Mouse (Mus musculus) limb, embryonic 10.5 days (tissue): ENCODE results near the gene Gm3776. TPM values are rescaled to one million over a fixed set of nuclear protein-coding genes. Genes with fewer than 3 reads are reported as not detected.
"Not testable (repeated sequence)": the region's sequence is repeated elsewhere in the genome, so short reads cannot be mapped to it uniquely, and the experiment has no call there.

ENCODE experiments used
- DNase-seq: peaks from one replicate; pipeline ENCODE4 v3.0.0-alpha.2; 2017; ENCODE audit warnings: low spot score
- H3K27ac ChIP-seq: fragments of 300-500 bp; sonication (generic); 2 replicates; pipeline ENCODE4 v1.5.1; 2016; ENCODE audit warnings: mild to moderate bottlenecking
- H3K27me3 ChIP-seq: fragments of 300-500 bp; sonication (generic); 2 replicates; pipeline ENCODE4 v1.6.1; 2016; ENCODE audit warnings: low read depth, mild to moderate bottlenecking; ENCODE audit not compliant: poor library complexity, severe bottlenecking
- H3K36me3 ChIP-seq: fragments of 300-500 bp; sonication (generic); 2 replicates; pipeline ENCODE4 v1.6.1; 2016; ENCODE audit warnings: mild to moderate bottlenecking, moderate library complexity
- H3K4me1 ChIP-seq: fragments of 300-500 bp; sonication (generic); 2 replicates; pipeline ENCODE4 v1.6.1; 2016
- H3K4me3 ChIP-seq: fragments of 300-500 bp; sonication (generic); 2 replicates; pipeline ENCODE4 v1.5.1; 2016; ENCODE audit warnings: mild to moderate bottlenecking, moderate library complexity
- H3K9me3 ChIP-seq: fragments of 300-500 bp; sonication (generic); replicated peaks from 2 replicates; pipeline ENCODE4 v1.6.1; 2016; ENCODE audit warnings: mild to moderate bottlenecking
- WGBS: fragments of 180-500 bp; shearing (Covaris S2); methylation state at CpG from one replicate; pipeline ENCODE4 v1.1.7; 2016; 5-methylcytosine and 5-hydroxymethylcytosine counted together
- polyA plus RNA-seq: library from polyadenylated mRNA; unstranded; fragments of >200 nt; fragmentation: Nextera tagmentation; extraction: Ambion mirVana; gene quantifications from 2 replicates; pipeline ENCODE4 v1.2.1, GENCODE M21; 2016

Gm3776 gene
- polyA plus RNA-seq, 1 experiment from 2014 or later: not detected

- H3K27ac ChIP-seq, H3K4me1 ChIP-seq, H3K4me3 ChIP-seq, H3K9me3 ChIP-seq, H3K27me3 ChIP-seq, DNase-seq, H3K36me3 ChIP-seq: not testable (repeated sequence)
- 72% methylated on average over 1 of the region's 1 CpGs for WGBS
These were observed 42.2 kb downstream of the Gm3776 start for GRCm38 (mm10) chr9:78299143-78299542.

GRCm38 (mm10) chr9:78308122-78308521 lies 51.2 kb downstream of the Gm3776 start:
- not testable (repeated sequence) for H3K4me3 ChIP-seq, H3K36me3 ChIP-seq, H3K27me3 ChIP-seq, H3K4me1 ChIP-seq, DNase-seq, H3K9me3 ChIP-seq, H3K27ac ChIP-seq
- 88% methylated on average over 3 of the region's 3 CpGs for WGBS

GRCm38 (mm10) chr9:78314696-78315095 lies 57.8 kb downstream of the Gm3776 start, which contains the start of gene Omt2a:
Gene Omt2a, minus strand, starts transcription at chr9:78314796.
- Histone ChIP-seq H3K27me3 (no peaks in the 10 kb centered on the region), H3K36me3 (no peaks in the 10 kb centered on the region), H3K9me3 (no peaks in the 10 kb centered on the region), H3K4me1 (no peaks in the 10 kb centered on the region), H3K27ac (no peak within 1 kb of the TSS), H3K4me3 (no peak within 1 kb of the TSS)
- WGBS: 87% methylated on average over 2 of the region's 2 CpGs
- no peak for DNase-seq

Other genes with a start within 250 kb of the Gm3776 start
- gene Gcm1, start 205.2 kb upstream of the Gm3776 start, polyA plus RNA-seq: not detected in 2 replicates
- gene Fbxo9, start 148.1 kb upstream of the Gm3776 start, polyA plus RNA-seq: 22.2 and 25.5 TPM in 2 replicates
- gene Ick, start 147.9 kb upstream of the Gm3776 start, polyA plus RNA-seq: 46.7 and 47.4 TPM in 2 replicates
- 89.0 and 114 TPM in 2 replicates for gene Gsta4, start 74.4 kb upstream of the Gm3776 start, polyA plus RNA-seq
- not detected in 2 replicates for gene Gsta1, start 26.5 kb upstream of the Gm3776 start, polyA plus RNA-seq
- gene Gm10639, start 32.8 kb downstream of the Gm3776 start, polyA plus RNA-seq: not detected in 2 replicates
- not detected in 2 replicates for gene Omt2a, start 57.7 kb downstream of the Gm3776 start, polyA plus RNA-seq
- not detected in 2 replicates for gene Omt2b, start 70.5 kb downstream of the Gm3776 start, polyA plus RNA-seq
- not detected in 2 replicates for gene Gsta2, start 98.7 kb downstream of the Gm3776 start, polyA plus RNA-seq
- not detected in 2 replicates for gene Dppa5a, start 111.0 kb downstream of the Gm3776 start, polyA plus RNA-seq
- 0.40 and 0.90 TPM in 2 replicates for gene Ooep, start 121.6 kb downstream of the Gm3776 start, polyA plus RNA-seq
- 0.15 and 0.18 TPM in 2 replicates for gene Ddx43, start 138.6 kb downstream of the Gm3776 start, polyA plus RNA-seq
- gene Cgas, start 186.1 kb downstream of the Gm3776 start, polyA plus RNA-seq: 0.34 and 0.45 TPM in 2 replicates
- gene Mto1, start 191.1 kb downstream of the Gm3776 start, polyA plus RNA-seq: 23.8 and 25.9 TPM in 2 replicates
- gene Gm17324, start 191.7 kb downstream of the Gm3776 start, polyA plus RNA-seq: 0.73 and 1.2 TPM in 2 replicates
- 3,854 and 3,970 TPM in 2 replicates for gene Eef1a1, start 232.0 kb downstream of the Gm3776 start, polyA plus RNA-seq